Mouse (Mus musculus): ENCODE results near the gene Gm17617.
"Not testable (repeated sequence)": the region's sequence is repeated elsewhere in the genome, so short reads cannot be mapped to it uniquely, and the experiment has no call there.

Gm17617 gene

GRCm38 (mm10) chr13:55114375-55114774 lies 19.0 kb downstream of the Gm17617 start:
- DNase-seq = no peak

- DNase-seq = no peak
Measured at GRCm38 (mm10) chr13:55107694-55108093, 25.7 kb downstream of the Gm17617 start.

- DNase-seq = no peak
Measured at GRCm38 (mm10) chr13:55107116-55107515, 26.2 kb downstream of the Gm17617 start.

GRCm38 (mm10) chr13:55105953-55106691 lies 27.2 kb downstream of the Gm17617 start:
- DNase-seq = peak; percentile 21 to 32

GRCm38 (mm10) chr13:55105045-55105952 lies 28.0 kb downstream of the Gm17617 start, which contains the start of gene Zfp346:
Zfp346 (plus strand) TSS chr13:55105311.
- DNase-seq = peak; percentile 96 to 97

GRCm38 (mm10) chr13:55103351-55103750 lies 30.0 kb downstream of the Gm17617 start:
- DNase-seq = no peak

GRCm38 (mm10) chr13:55102366-55102765 lies 31.0 kb downstream of the Gm17617 start:
- DNase-seq = no peak

- DNase-seq = no peak
Measured at GRCm38 (mm10) chr13:55101627-55102026, 31.7 kb downstream of the Gm17617 start.

- peak; percentile 72 to 79 for DNase-seq
Measured at GRCm38 (mm10) chr13:55099726-55100478, 33.4 kb downstream of the Gm17617 start, which contains the start of gene Uimc1. Uimc1 (minus strand) TSS chr13:55100300.

GRCm38 (mm10) chr13:55099066-55099725 lies 34.2 kb downstream of the Gm17617 start:
- peak in 1 of 2 experiments; percentile 19 for DNase-seq

- DNase-seq = not testable (repeated sequence)
Measured at GRCm38 (mm10) chr13:55097841-55098240, 35.5 kb downstream of the Gm17617 start.

- no peak for DNase-seq
Measured at GRCm38 (mm10) chr13:55092588-55092987, 40.8 kb downstream of the Gm17617 start.

Measured in cerebellum, adult 18-20 months (tissue).